Mouse (Mus musculus): ENCODE measurements around the gene Rbm28. TPM values are rescaled to one million over a fixed set of nuclear protein-coding genes. Genes with fewer than 3 reads are reported as not detected.

Gene Rbm28
- polyA plus RNA-seq (2012; rRNA removed), result 0.85 and 0.87 TPM in 2 replicates

GRCm38 (mm10) chr6:29164314-29165244 is at the start of gene Rbm28:
TSS of gene Rbm28 (minus strand) at chr6:29165006.

GRCm38 (mm10) chr6:29178888-29179658 is 14.3 kb upstream of the Rbm28 start, which contains the start of gene Prrt4:
TSS of gene Prrt4 (minus strand) at chr6:29179584.

Other genes with a start within 250 kb of the Rbm28 start
- 0.13 and 0.60 TPM in 2 replicates for gene Lep, start 104.8 kb downstream of the Rbm28 start, polyA plus RNA-seq (2012; rRNA removed)
- gene Prrt4, start 14.6 kb upstream of the Rbm28 start, polyA plus RNA-seq (2012; rRNA removed), result 0.18 and 0.40 TPM in 2 replicates
- 34.6 and 38.3 TPM in 2 replicates for gene Impdh1, start 51.4 kb upstream of the Rbm28 start, polyA plus RNA-seq (2012; rRNA removed)
- 13.1 and 14.9 TPM in 2 replicates for gene Hilpda, start 107.5 kb upstream of the Rbm28 start, polyA plus RNA-seq (2012; rRNA removed)
- 0.08 and 0.60 TPM in 2 replicates for gene Fam71f2, start 114.6 kb upstream of the Rbm28 start, polyA plus RNA-seq (2012; rRNA removed)
- not detected in 2 replicates for gene Fam71f1, start 154.1 kb upstream of the Rbm28 start, polyA plus RNA-seq (2012; rRNA removed)
- gene Calu, start 183.1 kb upstream of the Rbm28 start, polyA plus RNA-seq (2012; rRNA removed), result 13.2 and 15.3 TPM in 2 replicates
- 0.36 and 0.42 TPM in 2 replicates for gene Opn1sw, start 223.5 kb upstream of the Rbm28 start, polyA plus RNA-seq (2012; rRNA removed)
- gene Ccdc136, start 231.3 kb upstream of the Rbm28 start, polyA plus RNA-seq (2012; rRNA removed), result 4.3 and 5.5 TPM in 2 replicates